Mouse (Mus musculus): ENCODE data around the gene Gm13030.
"Not testable (repeated sequence)": the region's sequence is repeated elsewhere in the genome, so short reads cannot be mapped to it uniquely, and the experiment has no call there.

Gm13030 gene

GRCm38 (mm10) chr4:138865092-138865491 lies 8.7 kb downstream of the Gm13030 start:
- DNase-seq, result no peak

GRCm38 (mm10) chr4:138863344-138863998 lies 10.3 kb downstream of the Gm13030 start, which contains the start of gene Pla2g5:
TSS of gene Pla2g5 (minus strand) at chr4:138863482.
- DNase-seq, result peak; percentile 21

- DNase-seq, result peak; percentile 58
Measured at GRCm38 (mm10) chr4:138859728-138860127, 14.0 kb downstream of the Gm13030 start.

DNA sequence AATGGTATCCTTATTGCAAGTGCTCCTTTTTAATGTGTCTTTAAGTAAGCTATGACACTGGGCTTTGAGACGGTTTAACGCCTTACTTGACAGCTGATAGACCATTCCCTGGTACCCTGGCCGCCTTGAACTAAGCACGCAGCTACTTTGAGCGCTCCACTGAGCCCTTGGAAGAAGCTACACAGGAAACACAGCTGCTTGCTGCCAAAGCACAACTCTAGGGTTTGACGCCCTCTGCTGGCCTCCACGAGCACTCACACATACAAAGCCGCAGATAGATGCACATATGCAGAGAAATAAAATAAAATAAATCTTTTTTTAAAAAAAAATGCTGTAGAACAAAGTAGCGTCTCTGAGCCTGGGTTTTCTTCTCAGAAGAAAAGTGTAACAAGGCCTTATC lies 14.5 kb downstream of the Gm13030 start:
- no peak for DNase-seq

DNA sequence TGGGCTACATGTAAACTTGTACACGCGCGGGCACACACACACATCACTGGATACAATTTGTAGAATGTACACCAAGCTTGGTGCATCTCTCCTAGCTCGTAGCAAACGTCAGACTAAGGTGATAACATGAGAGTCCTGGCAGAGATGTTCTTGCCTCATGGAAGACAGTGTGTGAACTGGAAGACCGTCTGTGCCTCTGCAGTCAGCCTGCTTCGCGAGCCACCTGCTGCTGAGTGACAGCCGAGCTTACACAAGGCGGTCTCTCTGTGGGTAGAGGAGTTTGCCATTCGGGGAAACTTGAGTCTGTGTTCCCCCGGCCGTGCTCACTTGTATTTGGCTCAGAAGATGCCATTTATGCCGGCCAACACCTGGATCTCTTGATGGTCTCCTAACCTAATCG lies 15.3 kb downstream of the Gm13030 start:
- no peak for DNase-seq

DNA sequence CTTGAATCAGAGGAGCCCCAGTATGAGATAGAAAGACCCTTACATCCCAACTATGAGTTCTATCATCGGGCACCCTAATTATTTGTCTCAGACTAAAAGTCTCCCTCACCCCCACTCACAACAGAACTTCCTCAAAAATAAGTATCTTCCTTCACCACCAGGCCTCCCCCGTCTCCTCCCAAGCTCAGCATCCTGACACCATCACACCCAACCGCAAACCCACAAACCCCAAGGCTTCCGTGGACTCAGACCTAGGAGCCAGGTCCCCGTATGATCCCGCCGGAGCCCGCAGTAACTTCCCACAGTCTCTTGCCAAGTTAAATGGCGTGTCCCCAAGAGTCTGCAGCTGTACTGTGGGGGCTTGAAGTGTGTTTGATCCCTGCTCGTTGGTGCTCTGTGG lies 16.2 kb downstream of the Gm13030 start:
- DNase-seq, result no peak

DNA sequence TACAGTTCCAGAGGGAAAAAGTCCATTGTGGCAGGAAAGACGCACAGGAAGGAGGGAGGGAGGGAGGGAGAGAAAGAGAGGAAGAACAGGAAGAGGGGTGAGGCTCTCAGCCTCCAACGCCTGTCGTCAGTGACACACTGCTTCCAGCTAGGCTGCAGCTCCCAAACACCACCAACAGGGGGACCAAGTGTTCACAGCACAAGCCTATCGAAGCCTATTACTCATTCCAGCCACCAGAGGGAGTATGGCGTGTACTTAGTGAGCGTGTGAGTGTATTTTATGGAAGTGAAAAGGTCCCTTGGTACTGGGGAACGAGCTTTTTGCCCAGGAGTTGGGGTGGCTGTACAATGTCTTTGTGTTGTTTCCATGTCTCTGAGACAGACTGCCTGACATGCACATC lies 17.3 kb downstream of the Gm13030 start:
- DNase-seq, result peak; percentile 65

GRCm38 (mm10) chr4:138855092-138855632 lies 18.6 kb downstream of the Gm13030 start:
- no peak for DNase-seq

GRCm38 (mm10) chr4:138852961-138853360 lies 20.8 kb downstream of the Gm13030 start:
- DNase-seq, result no peak

DNA sequence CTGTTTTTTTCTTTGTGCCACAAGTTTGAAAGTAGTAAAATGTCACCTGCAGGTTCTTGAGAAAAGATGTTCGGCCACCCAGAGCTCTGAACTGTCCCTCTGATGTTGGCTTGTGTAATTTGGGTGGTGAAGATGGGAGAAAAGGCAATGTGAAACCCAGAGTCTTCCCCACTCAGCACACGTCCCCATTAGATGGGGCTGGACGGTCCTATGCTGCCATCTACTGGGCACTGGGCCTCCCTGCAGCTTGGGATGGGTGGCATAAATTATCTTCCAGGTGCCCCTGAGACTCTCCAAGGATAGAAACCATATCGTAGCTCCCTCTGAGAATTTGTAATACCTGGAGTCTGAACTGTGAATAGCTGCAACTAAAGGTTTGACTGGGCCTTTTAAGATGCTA lies 22.3 kb downstream of the Gm13030 start:
- DNase-seq, result peak; percentile 67

DNA sequence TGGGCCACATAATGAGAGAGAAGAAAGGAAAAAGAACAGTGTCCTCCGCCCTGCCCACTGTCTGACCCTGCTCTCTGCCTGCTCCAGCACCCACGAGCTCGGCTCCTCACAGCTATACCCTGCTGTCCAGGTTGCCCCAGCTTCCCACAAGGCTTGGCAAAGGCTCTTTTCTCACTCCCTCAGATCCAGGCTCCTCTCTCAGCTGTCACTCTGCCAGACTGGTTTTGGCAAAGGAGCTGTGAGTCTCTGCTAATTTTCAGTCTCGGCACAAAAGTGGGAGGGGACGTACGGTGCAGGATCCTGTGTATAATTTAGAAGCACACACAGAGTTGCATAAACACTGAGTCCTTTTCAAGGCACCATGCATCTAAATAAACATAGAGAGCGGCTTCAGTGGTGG lies 32.4 kb downstream of the Gm13030 start:
- no peak for DNase-seq

DNA sequence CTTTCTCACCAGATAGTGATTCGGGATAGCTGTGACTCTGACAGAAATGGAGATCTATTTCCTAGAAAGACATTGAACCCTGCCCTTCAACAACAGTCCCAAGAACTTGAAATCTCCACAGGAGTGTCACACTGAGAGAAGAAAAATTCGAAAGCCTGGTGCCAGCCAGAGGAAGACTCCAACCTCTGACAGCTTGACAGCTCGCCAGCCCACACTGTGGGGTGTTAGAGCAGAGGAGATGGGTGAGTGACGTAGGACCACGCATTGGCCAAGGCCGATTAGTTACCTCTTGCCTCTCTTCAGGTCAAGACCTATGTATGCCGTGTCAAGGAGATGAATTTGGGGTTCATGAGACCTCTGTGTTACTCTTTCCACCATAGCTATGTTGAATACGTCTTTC lies 33.0 kb downstream of the Gm13030 start:
- no peak for DNase-seq

DNA sequence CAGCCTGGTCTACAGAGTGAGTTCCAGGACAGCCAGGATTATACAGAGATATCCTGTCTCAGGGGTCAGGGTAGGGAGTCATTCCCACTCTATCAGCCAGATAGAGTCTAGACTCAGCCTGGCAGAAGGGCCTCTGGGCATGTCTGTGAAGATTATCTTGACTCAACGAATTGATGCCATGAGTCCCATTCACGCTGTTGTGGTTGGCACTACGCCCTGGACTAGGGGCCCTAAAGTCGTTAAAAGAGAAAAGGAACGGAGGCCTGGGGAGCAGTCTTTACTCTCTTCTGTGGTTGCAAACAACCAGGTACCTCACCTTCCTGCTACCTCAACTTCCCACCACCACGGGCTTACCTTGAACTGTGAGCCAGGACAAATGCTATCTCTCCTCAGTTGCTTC lies 34.0 kb downstream of the Gm13030 start:
- no peak for DNase-seq

DNA sequence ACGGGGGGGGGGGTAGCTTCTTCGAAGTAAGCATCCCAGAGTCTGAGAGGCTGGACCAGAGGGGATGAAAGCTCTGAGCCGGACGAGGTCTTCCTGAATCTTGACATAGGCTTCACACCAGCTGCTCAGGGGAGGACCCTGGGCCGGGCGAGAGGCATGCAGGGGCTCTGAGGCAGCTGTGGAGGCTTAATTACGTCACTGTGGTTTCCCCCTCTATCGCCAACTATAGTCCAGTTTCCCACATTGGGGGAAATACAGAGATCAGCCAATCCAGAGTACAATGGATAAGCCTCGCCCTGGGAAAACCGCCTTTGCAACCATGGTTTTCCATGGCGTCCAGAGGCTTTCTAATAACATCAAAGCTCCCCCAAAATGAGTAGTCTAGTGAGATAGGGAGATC lies 46.6 kb downstream of the Gm13030 start:
- DNase-seq, result peak; percentile 12

- DNase-seq, result peak; percentile 5
Measured at GRCm38 (mm10) chr4:138825751-138826567, 47.8 kb downstream of the Gm13030 start.

DNA sequence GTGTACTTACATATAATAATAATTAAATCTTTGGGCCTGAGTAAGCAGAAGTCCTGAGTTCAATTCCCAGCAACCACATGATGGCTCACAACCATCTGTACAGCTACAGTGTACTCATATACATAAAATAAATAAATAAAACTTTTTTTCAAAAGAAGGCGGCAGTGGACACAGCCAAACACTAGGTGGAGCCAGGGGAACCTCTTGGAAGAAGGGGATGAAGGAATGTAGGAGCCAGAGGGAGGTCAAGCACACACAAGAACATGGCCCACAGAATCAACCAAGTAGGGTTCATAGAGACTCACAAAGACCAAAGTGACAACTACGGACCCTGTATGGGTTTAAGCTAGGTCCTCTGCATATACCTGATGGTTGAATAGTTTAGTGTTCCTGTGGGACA lies 49.1 kb downstream of the Gm13030 start:
- no peak for DNase-seq

DNA sequence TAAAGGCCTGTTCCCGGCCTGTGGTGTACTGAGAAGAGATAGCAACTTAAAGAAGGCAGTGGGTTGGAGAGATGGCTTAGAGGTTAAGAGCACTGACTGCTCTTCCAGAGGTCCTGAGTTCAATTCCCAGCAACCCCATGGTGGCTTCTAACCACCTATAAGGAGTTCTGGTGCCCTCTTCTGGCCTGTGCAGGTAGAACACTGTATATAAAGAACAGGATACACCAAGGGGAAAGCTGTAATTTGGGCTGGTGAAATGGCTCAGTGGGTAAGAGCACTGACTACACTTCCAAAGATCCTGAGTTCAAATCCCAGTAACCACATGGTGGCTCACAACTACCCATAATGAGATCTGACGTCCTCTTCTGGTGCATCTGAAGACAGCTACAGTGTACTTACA lies 49.6 kb downstream of the Gm13030 start:
- DNase-seq, result not testable (repeated sequence)

GRCm38 (mm10) chr4:138821036-138821435 lies 52.7 kb downstream of the Gm13030 start:
- no peak for DNase-seq

Measured in thymus, postnatal 14 days (tissue).